Mouse (Mus musculus) embryonic fibroblast, embryonic 13.5 days (primary cell): ENCODE results near the gene Hcn2.

Source experiments
- CTCF ChIP-seq: IDR thresholded peaks from 2 replicates; pipeline ENCODE4 v1.5.1; 2011; ENCODE audit warnings: mild to moderate bottlenecking, control low read depth, low read length, moderate library complexity, borderline replicate concordance; ENCODE audit not compliant: insufficient read depth
- POLR2A ChIP-seq: IDR thresholded peaks from 2 replicates; pipeline ENCODE4 v1.6.1; 2011; ENCODE audit warnings: low read depth, mild to moderate bottlenecking, control low read depth, low read length, moderate library complexity

DNA sequence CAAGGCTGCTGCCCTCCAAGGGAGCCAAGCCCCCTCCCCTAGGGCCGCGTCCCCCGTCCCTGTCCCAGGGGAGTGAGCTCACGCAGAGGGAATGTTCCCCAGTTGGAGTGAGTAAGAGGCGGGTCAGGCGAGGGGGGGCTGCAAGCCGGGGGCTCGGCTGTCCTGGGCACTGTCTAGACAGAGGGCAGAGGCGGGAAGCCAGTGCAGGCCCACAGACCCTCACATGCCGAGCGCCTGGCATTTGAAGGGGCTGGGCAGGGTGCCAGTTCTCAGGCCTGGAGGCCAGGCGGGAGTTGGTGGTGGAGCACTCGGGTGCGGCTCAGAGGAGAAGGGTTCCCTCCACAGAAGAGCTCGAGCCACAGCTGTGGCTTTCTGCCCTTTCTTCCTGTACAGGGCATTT is 61.6 kb downstream of the Hcn2 start:
- no peak for TF ChIP-seq CTCF
- no peak for TF ChIP-seq POLR2A
